Mouse (Mus musculus) right cerebral cortex, postnatal 10 days (tissue): ENCODE results near the gene Obox5.
"Not testable (repeated sequence)": the region's sequence is repeated elsewhere in the genome, so short reads cannot be mapped to it uniquely, and the experiment has no call there.

Source experiments
- DNase-seq, 2 experiments: peaks; one replicate each; pipeline ENCODE4 v3.0.0; 2021; ENCODE audit warnings: low spot score in 2 of 2

Gene Obox5

DNA sequence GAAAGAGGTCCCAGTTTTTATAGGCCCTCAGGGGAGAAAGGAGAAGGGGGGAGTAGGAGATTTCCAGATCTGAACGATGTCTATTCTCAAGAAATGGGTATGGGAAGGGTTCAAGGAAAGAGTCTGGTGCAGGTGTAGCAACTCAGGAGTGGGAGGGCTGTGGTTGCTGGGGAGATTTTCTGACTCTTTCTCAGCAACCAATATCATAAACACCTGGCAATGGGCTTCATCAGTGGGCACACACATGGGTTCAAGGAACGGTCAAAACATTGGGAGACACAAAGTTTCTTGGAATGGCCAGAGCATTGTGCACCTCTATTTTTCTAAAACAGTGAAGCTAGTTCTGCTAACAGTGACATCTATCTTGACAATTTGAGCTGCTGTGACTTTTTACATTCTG lies at the start of gene Obox5:
Obox5 (plus strand) TSS at position 301 of the 400 bp plus-strand sequence.
- DNase-seq: not testable (repeated sequence)

DNA sequence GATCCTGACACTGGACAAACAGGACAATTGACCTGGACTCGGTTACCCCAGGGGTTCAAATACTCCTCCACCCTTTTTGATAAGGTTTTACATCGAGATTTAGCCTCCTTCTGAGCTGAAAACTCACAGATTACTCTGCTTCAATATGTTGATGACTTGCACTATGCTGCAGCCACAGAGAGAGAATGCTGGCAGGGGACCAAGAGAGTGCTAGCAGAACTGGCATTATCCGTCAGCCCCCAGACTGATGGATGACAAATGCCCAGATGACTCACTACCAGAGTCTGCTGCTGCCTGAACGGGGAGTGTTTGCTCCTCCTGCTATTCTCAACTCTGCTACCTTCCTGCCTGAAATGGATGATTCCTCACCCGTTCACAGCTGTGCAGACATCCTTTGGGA lies 635 bp upstream of the Obox5 start:
- DNase-seq: not testable (repeated sequence)
